In the genomic region with DNA sequence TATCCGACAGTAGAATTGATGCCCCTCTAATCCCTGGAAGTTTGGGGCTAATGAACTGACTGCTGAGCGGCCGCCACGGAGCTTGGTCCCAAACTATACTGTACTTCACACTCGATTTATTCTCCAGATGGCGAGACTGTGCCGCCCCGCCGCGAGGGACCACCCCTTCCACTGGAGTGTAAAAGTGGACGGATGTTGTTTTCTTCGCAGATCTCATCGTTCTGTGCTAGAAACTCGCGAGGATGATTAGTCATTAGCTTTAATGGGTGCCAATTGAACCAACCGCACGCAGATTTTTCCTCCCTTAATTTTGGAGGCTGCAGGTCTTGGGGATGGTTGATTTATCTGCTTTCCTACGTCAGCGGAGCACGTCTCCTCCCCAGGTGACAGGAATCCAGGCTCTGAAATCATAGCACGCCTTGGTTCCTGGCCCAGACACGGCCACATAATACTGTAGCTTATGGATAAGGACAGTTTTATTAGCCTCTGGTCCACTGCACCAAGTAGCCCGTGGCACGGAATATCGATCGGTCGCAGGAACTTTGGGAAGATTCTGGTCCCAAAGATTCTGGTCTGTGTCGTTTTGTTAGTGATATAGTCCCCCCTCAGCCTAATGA, we compare ENCODE assay signal across 11 mouse cellular contexts.
DNase-seq lines count a peak whose midpoint lies in the region; ATAC-seq and TF ChIP-seq lines count a peak whose summit lies in the region.
"Had no signal": no experiment of that assay in that cellular context is flagged by ENCODE, and none has a peak within 500 bp of the region (broad histone marks: within the 10 kb centered on the region; RNA-seq: fewer than 3 reads in every experiment).

No protein-coding gene starts in this region.

- DNase-seq in limb, embryonic 10.5 days (ENCODE audit: low spot score): no peak
- DNase-seq in cerebellum, adult 2 months: peak; percentile 87 to 89
- no peak for DNase-seq in adrenal gland, adult 2 months
- DNase-seq in left cerebral cortex, adult 11 months (ENCODE audit: low spot score): no peak

- peak overlapping the region; percentile 31 for H3K4me2 ChIP-seq in limb, embryonic 12.5 days
- no peak overlapping the region for H3K4me2 ChIP-seq in forebrain, embryonic 15.5 days (replicated peaks)
- peak overlapping the region; percentile 40 for H3K4me2 ChIP-seq in neural tube, embryonic 15.5 days
- H3K4me2 ChIP-seq: heart, embryonic 11.5 days; liver, embryonic 15.5 days had no signal

- H3K4me3 ChIP-seq in limb, embryonic 12.5 days (replicated peaks): no peak overlapping the region
- H3K4me3 ChIP-seq in limb, embryonic 10.5 days: no peak overlapping the region
- peak overlapping the region; percentile 34 for H3K4me3 ChIP-seq in cerebellum, adult 2 months (replicated peaks; ENCODE audit: insufficient read depth, low read depth, low read length)
- no peak overlapping the region for H3K4me3 ChIP-seq in forebrain, embryonic 15.5 days
- no peak overlapping the region for H3K4me3 ChIP-seq in neural tube, embryonic 15.5 days (replicated peaks)
- H3K4me3 ChIP-seq: liver, embryonic 15.5 days; megakaryocyte, embryonic 14.5 days had no signal

- H3K27me3 ChIP-seq in limb, embryonic 12.5 days: peaks cover 18% of the 10 kb centered on the region
- H3K27me3 ChIP-seq in limb, embryonic 10.5 days (ENCODE audit: low read depth, poor library complexity, severe bottlenecking): peaks cover 16% of the 10 kb centered on the region; the same call in 1 of the 2 replicates
- no peaks in the 10 kb centered on the region for H3K27me3 ChIP-seq in cerebellum, adult 2 months (ENCODE audit: control insufficient read depth, insufficient read depth, low read length)
- H3K27me3 ChIP-seq in forebrain, embryonic 15.5 days: peaks cover 3% of the 10 kb centered on the region
- 0 out of 2 replicates have a peak, but pooled peaks cover 6% of the 10 kb centered on the region for H3K27me3 ChIP-seq in neural tube, embryonic 15.5 days (replicated peaks)
- H3K27me3 ChIP-seq: liver, embryonic 15.5 days; megakaryocyte, embryonic 14.5 days had no signal

- no peak for TF ChIP-seq CTCF in cerebellum, adult 2 months (IDR thresholded peaks at IDR 0.05; ENCODE audit: borderline replicate concordance, insufficient read depth, low read depth, low read length)

- 62% methylated on average over 28 of the region's 28 CpGs for WGBS in limb, embryonic 12.5 days
- WGBS in limb, embryonic 10.5 days: 83% methylated on average over 28 of the region's 28 CpGs
- WGBS in cerebellum, adult 2 months: 8% methylated on average over 28 of the region's 28 CpGs
- WGBS in forebrain, embryonic 15.5 days: 55% methylated on average over 28 of the region's 28 CpGs
- 56% methylated on average over 28 of the region's 28 CpGs for WGBS in neural tube, embryonic 15.5 days

- H3K4me1 ChIP-seq in limb, embryonic 12.5 days (replicated peaks): peaks cover 31% of the 10 kb centered on the region
- peaks cover 63% of the 10 kb centered on the region for H3K4me1 ChIP-seq in limb, embryonic 10.5 days
- H3K4me1 ChIP-seq in cerebellum, adult 2 months (ENCODE audit: control insufficient read depth, insufficient read depth, low read length): peaks cover 7% of the 10 kb centered on the region; the same call in 1 of the 2 replicates
- peaks cover 4% of the 10 kb centered on the region for H3K4me1 ChIP-seq in forebrain, embryonic 15.5 days
- H3K4me1 ChIP-seq in neural tube, embryonic 15.5 days: peaks cover 5% of the 10 kb centered on the region; the same call in 1 of the 2 replicates
- H3K4me1 ChIP-seq: liver, embryonic 15.5 days; megakaryocyte, embryonic 14.5 days had no signal

- peak; percentile 28; the same call in 1 of the 2 replicates for TF ChIP-seq POLR2A in cerebellum, adult 2 months (IDR thresholded peaks at IDR 0.05; ENCODE audit: borderline replicate concordance, insufficient read depth, low read length)

- H3K9ac ChIP-seq in limb, embryonic 12.5 days (replicated peaks): no peak overlapping the region
- H3K9ac ChIP-seq in forebrain, embryonic 15.5 days (replicated peaks): no peak overlapping the region
- H3K9ac ChIP-seq in neural tube, embryonic 15.5 days (replicated peaks): no peak overlapping the region
- H3K9ac ChIP-seq: liver, embryonic 15.5 days had no signal

- no peak overlapping the region for H3K27ac ChIP-seq in limb, embryonic 12.5 days
- no peak overlapping the region for H3K27ac ChIP-seq in limb, embryonic 10.5 days
- peak overlapping the region; percentile 73 for H3K27ac ChIP-seq in cerebellum, adult 2 months (ENCODE audit: insufficient read depth, low read length)
- H3K27ac ChIP-seq in forebrain, embryonic 15.5 days (replicated peaks): no peak overlapping the region
- H3K27ac ChIP-seq in neural tube, embryonic 15.5 days (replicated peaks): no peak overlapping the region
- H3K27ac ChIP-seq: liver, embryonic 15.5 days; stomach, postnatal 0 days had no signal

- H3K9me3 ChIP-seq in limb, embryonic 12.5 days: no peaks in the 10 kb centered on the region
- H3K9me3 ChIP-seq in limb, embryonic 10.5 days (replicated peaks): no peaks in the 10 kb centered on the region
- no peaks in the 10 kb centered on the region for H3K9me3 ChIP-seq in forebrain, embryonic 15.5 days
- no peaks in the 10 kb centered on the region for H3K9me3 ChIP-seq in neural tube, embryonic 15.5 days (replicated peaks)
- H3K9me3 ChIP-seq: liver, embryonic 15.5 days; megakaryocyte, embryonic 14.5 days had no signal

- 0 out of 2 replicates have a peak, but pooled peaks have one; percentile 57 for ATAC-seq in limb, embryonic 12.5 days (ENCODE audit: insufficient number of reproducible peaks, insufficient read depth, low FRiP score, low TSS enrichment, low read depth)
- ATAC-seq in forebrain, embryonic 15.5 days (replicated peaks): peak; percentile 70
- ATAC-seq in neural tube, embryonic 15.5 days (ENCODE audit: low FRiP score): peak; percentile 65

- no peaks in the 10 kb centered on the region for H3K36me3 ChIP-seq in limb, embryonic 12.5 days
- no peaks in the 10 kb centered on the region for H3K36me3 ChIP-seq in limb, embryonic 10.5 days
- H3K36me3 ChIP-seq in forebrain, embryonic 15.5 days: no peaks in the 10 kb centered on the region
- H3K36me3 ChIP-seq in neural tube, embryonic 15.5 days: no peaks in the 10 kb centered on the region
- H3K36me3 ChIP-seq: liver, embryonic 15.5 days had no signal

Comparison
In these comparisons a context has a peak if more than half of its experiments do, and no peak if none do; other contexts are left out.
1. DNase-seq: peak in cerebellum, adult 2 months (2 of 2); none in limb, embryonic 10.5 days (single experiment), adrenal gland, adult 2 months (single experiment) and left cerebral cortex, adult 11 months (single experiment).
2. Peak in every context shown above with its lines, with median percentiles within 50 percentile points of each other: ATAC-seq.